Mouse (Mus musculus): ENCODE data around the gene Neurl1a. TPM values are rescaled to one million over a fixed set of nuclear protein-coding genes. Genes with fewer than 3 reads are reported as not detected.

Gene Neurl1a
- total RNA-seq, 1 experiment: 10.2 TPM

GRCm38 (mm10) chr19:47219622-47220021 is 41.0 kb downstream of the Neurl1a start:
- H3K4me1 ChIP-seq (ENCODE audit: control insufficient read depth in 2 of 2, insufficient read depth in 2 of 2, low read length in 2 of 2, poor library complexity in 1 of 2): peaks cover 6 to 12% of the 10 kb centered on the region in 2 experiments; a peak in 3 of 4 replicates
- H3K9ac ChIP-seq (ENCODE audit: insufficient read depth, low read depth, low read length, poor library complexity, severe bottlenecking): no peak overlapping the region
- TF ChIP-seq HCFC1 (IDR thresholded peaks at IDR 0.05; ENCODE audit: borderline replicate concordance, insufficient read depth, low read length): no peak
- TF ChIP-seq ZC3H11A (IDR thresholded peaks at IDR 0.05; ENCODE audit: borderline replicate concordance, low read depth, low read length): no peak
- peak; percentile 81 for TF ChIP-seq MAFK (IDR thresholded peaks at IDR 0.05; ENCODE audit: insufficient read depth, low read depth, low read length)
- no peaks in the 10 kb centered on the region for H3K9me3 ChIP-seq (ENCODE audit: control insufficient read depth, insufficient read depth, low read depth, low read length)
- H3K4me3 ChIP-seq (ENCODE audit: insufficient read depth in 1 of 2, low read depth in 1 of 2, low read length in 2 of 2, poor library complexity in 1 of 2, severe bottlenecking in 1 of 2): no peak overlapping the region
- in situ Hi-C loops (cut with MboI; ENCODE audit: low sequenced_read_pairs in 2 of 2, unreplicated experiment in 2 of 2): no loop called here
- DNase-seq (ENCODE audit: low read depth, low spot score): no peak
- H3K27ac ChIP-seq (ENCODE audit: insufficient read depth, low read depth, low read length, poor library complexity, severe bottlenecking): no peak overlapping the region
- no peaks in the 10 kb centered on the region for H3K36me3 ChIP-seq (ENCODE audit: control insufficient read depth, insufficient read depth, low read length, poor library complexity, severe bottlenecking)

- in situ Hi-C loops (cut with MboI; ENCODE audit: low sequenced_read_pairs in 2 of 2, unreplicated experiment in 2 of 2): no loop called here
- H3K27ac ChIP-seq (ENCODE audit: insufficient read depth, low read depth, low read length, poor library complexity, severe bottlenecking): no peak overlapping the region
- peaks cover 6 to 12% of the 10 kb centered on the region in 2 experiments; a peak in 3 of 4 replicates for H3K4me1 ChIP-seq (ENCODE audit: control insufficient read depth in 2 of 2, insufficient read depth in 2 of 2, low read length in 2 of 2, poor library complexity in 1 of 2)
- H3K36me3 ChIP-seq (ENCODE audit: control insufficient read depth, insufficient read depth, low read length, poor library complexity, severe bottlenecking): no peaks in the 10 kb centered on the region
- H3K4me3 ChIP-seq (ENCODE audit: insufficient read depth in 1 of 2, low read depth in 1 of 2, low read length in 2 of 2, poor library complexity in 1 of 2, severe bottlenecking in 1 of 2): no peak overlapping the region
- no peak for DNase-seq (ENCODE audit: low read depth, low spot score)
- TF ChIP-seq CHD2 (IDR thresholded peaks at IDR 0.05; ENCODE audit: low read depth, low read length) (no peak), ZNF384 (IDR thresholded peaks at IDR 0.05; ENCODE audit: low read depth, low read length) (no peak), MAFK (IDR thresholded peaks at IDR 0.05; ENCODE audit: insufficient read depth, low read depth, low read length) (no peak), ZC3H11A (IDR thresholded peaks at IDR 0.05; ENCODE audit: borderline replicate concordance, low read depth, low read length) (no peak), HCFC1 (IDR thresholded peaks at IDR 0.05; ENCODE audit: borderline replicate concordance, insufficient read depth, low read length) (no peak)
- H3K9me3 ChIP-seq (ENCODE audit: control insufficient read depth, insufficient read depth, low read depth, low read length): no peaks in the 10 kb centered on the region
- no peak overlapping the region for H3K9ac ChIP-seq (ENCODE audit: insufficient read depth, low read depth, low read length, poor library complexity, severe bottlenecking)
Measured at GRCm38 (mm10) chr19:47220232-47220631, 41.6 kb downstream of the Neurl1a start.

- in situ Hi-C loops (cut with MboI; ENCODE audit: low sequenced_read_pairs in 2 of 2, unreplicated experiment in 2 of 2): no loop called here
- H3K36me3 ChIP-seq (ENCODE audit: control insufficient read depth, insufficient read depth, low read length, poor library complexity, severe bottlenecking): no peaks in the 10 kb centered on the region
- TF ChIP-seq HCFC1 (IDR thresholded peaks at IDR 0.05; ENCODE audit: borderline replicate concordance, insufficient read depth, low read length): no peak
- TF ChIP-seq MAFK (IDR thresholded peaks at IDR 0.05; ENCODE audit: insufficient read depth, low read depth, low read length): no peak
- TF ChIP-seq CHD2 (IDR thresholded peaks at IDR 0.05; ENCODE audit: low read depth, low read length): no peak
- TF ChIP-seq ZNF384 (IDR thresholded peaks at IDR 0.05; ENCODE audit: low read depth, low read length): no peak
- no peak for TF ChIP-seq ZC3H11A (IDR thresholded peaks at IDR 0.05; ENCODE audit: borderline replicate concordance, low read depth, low read length)
- no peak overlapping the region for H3K4me3 ChIP-seq (ENCODE audit: insufficient read depth in 1 of 2, low read depth in 1 of 2, low read length in 2 of 2, poor library complexity in 1 of 2, severe bottlenecking in 1 of 2)
- no peak overlapping the region for H3K27ac ChIP-seq (ENCODE audit: insufficient read depth, low read depth, low read length, poor library complexity, severe bottlenecking)
- no peak for DNase-seq (ENCODE audit: low read depth, low spot score)
- H3K9me3 ChIP-seq (ENCODE audit: control insufficient read depth, insufficient read depth, low read depth, low read length): no peaks in the 10 kb centered on the region
- H3K4me1 ChIP-seq (ENCODE audit: control insufficient read depth in 2 of 2, insufficient read depth in 2 of 2, low read length in 2 of 2, poor library complexity in 1 of 2): peaks cover 6 to 12% of the 10 kb centered on the region in 2 experiments; a peak in 3 of 4 replicates
- H3K9ac ChIP-seq (ENCODE audit: insufficient read depth, low read depth, low read length, poor library complexity, severe bottlenecking): no peak overlapping the region
Measured at GRCm38 (mm10) chr19:47221006-47221405, 42.4 kb downstream of the Neurl1a start.

GRCm38 (mm10) chr19:47221500-47222153 is 43.0 kb downstream of the Neurl1a start:
- no peak for DNase-seq (ENCODE audit: low read depth, low spot score)
- H3K4me3 ChIP-seq (ENCODE audit: insufficient read depth in 1 of 2, low read depth in 1 of 2, low read length in 2 of 2, poor library complexity in 1 of 2, severe bottlenecking in 1 of 2): no peak overlapping the region
- H3K9ac ChIP-seq (ENCODE audit: insufficient read depth, low read depth, low read length, poor library complexity, severe bottlenecking): no peak overlapping the region
- in situ Hi-C loops (cut with MboI; ENCODE audit: low sequenced_read_pairs in 2 of 2, unreplicated experiment in 2 of 2): no loop called here
- H3K4me1 ChIP-seq (ENCODE audit: control insufficient read depth in 2 of 2, insufficient read depth in 2 of 2, low read length in 2 of 2, poor library complexity in 1 of 2): peaks cover 6 to 12% of the 10 kb centered on the region in 2 experiments; a peak in 3 of 4 replicates
- no peak overlapping the region for H3K27ac ChIP-seq (ENCODE audit: insufficient read depth, low read depth, low read length, poor library complexity, severe bottlenecking)
- H3K9me3 ChIP-seq (ENCODE audit: control insufficient read depth, insufficient read depth, low read depth, low read length): no peaks in the 10 kb centered on the region
- no peaks in the 10 kb centered on the region for H3K36me3 ChIP-seq (ENCODE audit: control insufficient read depth, insufficient read depth, low read length, poor library complexity, severe bottlenecking)
- TF ChIP-seq HCFC1 (IDR thresholded peaks at IDR 0.05; ENCODE audit: borderline replicate concordance, insufficient read depth, low read length): no peak
- no peak for TF ChIP-seq CHD2 (IDR thresholded peaks at IDR 0.05; ENCODE audit: low read depth, low read length)
- TF ChIP-seq MAFK (IDR thresholded peaks at IDR 0.05; ENCODE audit: insufficient read depth, low read depth, low read length): no peak
